Mouse (Mus musculus): ENCODE data around the gene Ifnar1. TPM values are rescaled to one million over a fixed set of nuclear protein-coding genes. Genes with fewer than 3 reads are reported as not detected.

Ifnar1 gene
- polyA plus RNA-seq, 1 experiment from 2014 or later = 52.9 TPM

- Histone ChIP-seq H3K4me1 (replicated peaks; ENCODE audit: control insufficient read depth, insufficient read depth, low read length) (no peaks in the 10 kb centered on the region), H3K9ac (ENCODE audit: low read depth, low read length) (no peak overlapping the region), H3K9me3 (ENCODE audit: control insufficient read depth, low read length) (no peaks in the 10 kb centered on the region), H3K27me3 (ENCODE audit: control insufficient read depth, insufficient read depth, low read length) (no peaks in the 10 kb centered on the region), H3K36me3 (ENCODE audit: control insufficient read depth, insufficient read depth, low read length) (no peaks in the 10 kb centered on the region), H3K27ac (ENCODE audit: low read depth, low read length) (no peak overlapping the region), H3K4me2 (replicated peaks; ENCODE audit: low read depth, low read length) (no peak overlapping the region), H3K4me3 (ENCODE audit: low read depth, low read length) (no peak overlapping the region)
- ATAC-seq (ENCODE audit: low FRiP score) = no peak
- no peak for DNase-seq (ENCODE audit: low spot score)
- WGBS = 80% methylated on average over 8 of the region's 8 CpGs
Measured at GRCm38 (mm10) chr16:91446778-91447511, 38.1 kb upstream of the Ifnar1 start.

- no peaks in the 10 kb centered on the region for H3K36me3 ChIP-seq (ENCODE audit: control insufficient read depth, insufficient read depth, low read length)
- ATAC-seq (ENCODE audit: low FRiP score) (no peak), DNase-seq (ENCODE audit: low spot score) (no peak)
- H3K9ac ChIP-seq (ENCODE audit: low read depth, low read length) = no peak overlapping the region
- H3K9me3 ChIP-seq (ENCODE audit: control insufficient read depth, low read length) = no peaks in the 10 kb centered on the region
- H3K4me3 ChIP-seq (ENCODE audit: low read depth, low read length) = no peak overlapping the region
- 85% methylated on average over 6 of the region's 6 CpGs for WGBS
- H3K27me3 ChIP-seq (ENCODE audit: control insufficient read depth, insufficient read depth, low read length) = no peaks in the 10 kb centered on the region
- no peaks in the 10 kb centered on the region for H3K4me1 ChIP-seq (replicated peaks; ENCODE audit: control insufficient read depth, insufficient read depth, low read length)
- H3K4me2 ChIP-seq (replicated peaks; ENCODE audit: low read depth, low read length) = no peak overlapping the region
- H3K27ac ChIP-seq (ENCODE audit: low read depth, low read length) = no peak overlapping the region
Measured at GRCm38 (mm10) chr16:91447512-91447900, 37.5 kb upstream of the Ifnar1 start.

- ATAC-seq (ENCODE audit: low FRiP score) = no peak
- H3K27me3 ChIP-seq (ENCODE audit: control insufficient read depth, insufficient read depth, low read length) = no peaks in the 10 kb centered on the region
- H3K9ac ChIP-seq (ENCODE audit: low read depth, low read length) = no peak overlapping the region
- no peak overlapping the region for H3K27ac ChIP-seq (ENCODE audit: low read depth, low read length)
- no peak overlapping the region for H3K4me3 ChIP-seq (ENCODE audit: low read depth, low read length)
- 90% methylated on average over 5 of the region's 5 CpGs for whole genome bisulfite sequencing
- DNase-seq (ENCODE audit: low spot score) = no peak
- H3K9me3 ChIP-seq (ENCODE audit: control insufficient read depth, low read length) = no peaks in the 10 kb centered on the region
- no peaks in the 10 kb centered on the region for H3K36me3 ChIP-seq (ENCODE audit: control insufficient read depth, insufficient read depth, low read length)
- H3K4me2 ChIP-seq (replicated peaks; ENCODE audit: low read depth, low read length) = no peak overlapping the region
- H3K4me1 ChIP-seq (replicated peaks; ENCODE audit: control insufficient read depth, insufficient read depth, low read length) = no peaks in the 10 kb centered on the region
Measured at GRCm38 (mm10) chr16:91448088-91448487, 37.0 kb upstream of the Ifnar1 start.

GRCm38 (mm10) chr16:91448895-91449294 lies 36.1 kb upstream of the Ifnar1 start:
- WGBS = 87% methylated on average over 7 of the region's 7 CpGs
- Histone ChIP-seq H3K4me1 (replicated peaks; ENCODE audit: control insufficient read depth, insufficient read depth, low read length) (no peaks in the 10 kb centered on the region), H3K9ac (ENCODE audit: low read depth, low read length) (no peak overlapping the region), H3K27me3 (ENCODE audit: control insufficient read depth, insufficient read depth, low read length) (no peaks in the 10 kb centered on the region), H3K27ac (ENCODE audit: low read depth, low read length) (no peak overlapping the region), H3K4me2 (replicated peaks; ENCODE audit: low read depth, low read length) (no peak overlapping the region), H3K4me3 (ENCODE audit: low read depth, low read length) (no peak overlapping the region), H3K36me3 (ENCODE audit: control insufficient read depth, insufficient read depth, low read length) (no peaks in the 10 kb centered on the region), H3K9me3 (ENCODE audit: control insufficient read depth, low read length) (no peaks in the 10 kb centered on the region)
- ATAC-seq (ENCODE audit: low FRiP score) = no peak
- no peak for DNase-seq (ENCODE audit: low spot score)

- Histone ChIP-seq H3K27ac (ENCODE audit: low read depth, low read length) (no peak overlapping the region), H3K4me3 (ENCODE audit: low read depth, low read length) (no peak overlapping the region), H3K4me2 (replicated peaks; ENCODE audit: low read depth, low read length) (no peak overlapping the region), H3K9me3 (ENCODE audit: control insufficient read depth, low read length) (no peaks in the 10 kb centered on the region), H3K4me1 (replicated peaks; ENCODE audit: control insufficient read depth, insufficient read depth, low read length) (no peaks in the 10 kb centered on the region), H3K27me3 (ENCODE audit: control insufficient read depth, insufficient read depth, low read length) (no peaks in the 10 kb centered on the region), H3K36me3 (ENCODE audit: control insufficient read depth, insufficient read depth, low read length) (no peaks in the 10 kb centered on the region), H3K9ac (ENCODE audit: low read depth, low read length) (no peak overlapping the region)
- 88% methylated on average over 12 of the region's 12 CpGs for WGBS
- no peak for ATAC-seq (ENCODE audit: low FRiP score)
- DNase-seq (ENCODE audit: low spot score) = no peak
Measured at GRCm38 (mm10) chr16:91450137-91451064, 34.6 kb upstream of the Ifnar1 start.

- 85% methylated on average over 2 of the region's 2 CpGs for WGBS
- no peaks in the 10 kb centered on the region for H3K36me3 ChIP-seq (ENCODE audit: control insufficient read depth, insufficient read depth, low read length)
- H3K4me2 ChIP-seq (replicated peaks; ENCODE audit: low read depth, low read length) = no peak overlapping the region
- no peaks in the 10 kb centered on the region for H3K4me1 ChIP-seq (replicated peaks; ENCODE audit: control insufficient read depth, insufficient read depth, low read length)
- H3K9me3 ChIP-seq (ENCODE audit: control insufficient read depth, low read length) = no peaks in the 10 kb centered on the region
- no peak for DNase-seq (ENCODE audit: low spot score)
- ATAC-seq (ENCODE audit: low FRiP score) = no peak
- H3K9ac ChIP-seq (ENCODE audit: low read depth, low read length) = no peak overlapping the region
- H3K27me3 ChIP-seq (ENCODE audit: control insufficient read depth, insufficient read depth, low read length) = no peaks in the 10 kb centered on the region
- H3K27ac ChIP-seq (ENCODE audit: low read depth, low read length) = no peak overlapping the region
- H3K4me3 ChIP-seq (ENCODE audit: low read depth, low read length) = no peak overlapping the region
Measured at GRCm38 (mm10) chr16:91451949-91452348, 33.1 kb upstream of the Ifnar1 start.

GRCm38 (mm10) chr16:91452363-91452896 lies 32.6 kb upstream of the Ifnar1 start:
- 73% methylated on average over 6 of the region's 6 CpGs for WGBS
- Histone ChIP-seq H3K4me3 (ENCODE audit: low read depth, low read length) (no peak overlapping the region), H3K4me1 (replicated peaks; ENCODE audit: control insufficient read depth, insufficient read depth, low read length) (no peaks in the 10 kb centered on the region), H3K9ac (ENCODE audit: low read depth, low read length) (no peak overlapping the region), H3K9me3 (ENCODE audit: control insufficient read depth, low read length) (no peaks in the 10 kb centered on the region), H3K4me2 (replicated peaks; ENCODE audit: low read depth, low read length) (no peak overlapping the region), H3K27ac (ENCODE audit: low read depth, low read length) (no peak overlapping the region), H3K27me3 (ENCODE audit: control insufficient read depth, insufficient read depth, low read length) (no peaks in the 10 kb centered on the region), H3K36me3 (ENCODE audit: control insufficient read depth, insufficient read depth, low read length) (no peaks in the 10 kb centered on the region)
- ATAC-seq (ENCODE audit: low FRiP score) (no peak), DNase-seq (ENCODE audit: low spot score) (no peak)

GRCm38 (mm10) chr16:91455868-91456267 lies 29.2 kb upstream of the Ifnar1 start:
- no peak for DNase-seq (ENCODE audit: low spot score)
- H3K27me3 ChIP-seq (ENCODE audit: control insufficient read depth, insufficient read depth, low read length) = no peaks in the 10 kb centered on the region
- H3K4me2 ChIP-seq (replicated peaks; ENCODE audit: low read depth, low read length) = no peak overlapping the region
- H3K4me3 ChIP-seq (ENCODE audit: low read depth, low read length) = no peak overlapping the region
- H3K36me3 ChIP-seq (ENCODE audit: control insufficient read depth, insufficient read depth, low read length) = no peaks in the 10 kb centered on the region
- 64% methylated on average over 3 of the region's 4 CpGs for WGBS
- H3K9me3 ChIP-seq (ENCODE audit: control insufficient read depth, low read length) = no peaks in the 10 kb centered on the region
- no peak for ATAC-seq (ENCODE audit: low FRiP score)
- H3K27ac ChIP-seq (ENCODE audit: low read depth, low read length) = no peak overlapping the region
- no peaks in the 10 kb centered on the region for H3K4me1 ChIP-seq (replicated peaks; ENCODE audit: control insufficient read depth, insufficient read depth, low read length)
- no peak overlapping the region for H3K9ac ChIP-seq (ENCODE audit: low read depth, low read length)

Measured in hindbrain, embryonic 11.5 days (tissue).